Mouse (Mus musculus) heart, postnatal 36 days (tissue): ENCODE results near the gene Cds1. TPM values are rescaled to one million over a fixed set of nuclear protein-coding genes. Genes with fewer than 3 reads are reported as not detected.

Experiments
- DNase-seq, 2 experiments: peaks; one replicate each; pipeline ENCODE4 v3.0.0; 2021 to 2022
- intact Hi-C: fragments of 180-260 bp; cut with DNase I; formaldehyde crosslinking; loops from one replicate; pipeline ENCODE4 v1.15.1; 2025
- total RNA-seq, 2 experiments: library from RNA; stranded (reverse); gene quantifications; 2 replicates each; pipeline ENCODE4 v1.2.3; 2021

Gene Cds1
- 10 to 100 TPM; 11.7 to 17.7 TPM for total RNA-seq

GRCm38 (mm10) chr5:101764554-101765347 lies at the start of gene Cds1:
Cds1 (plus strand) TSS chr5:101765130.
- peak; percentile 75 to 78 for DNase-seq
- intact Hi-C loops = no loop called here

GRCm38 (mm10) chr5:101724216-101724615 lies 40.7 kb upstream of the Cds1 start:
- no peak for DNase-seq
- intact Hi-C loops = no loop called here

- intact Hi-C loops = no loop called here
- DNase-seq = no peak
Measured at GRCm38 (mm10) chr5:101724756-101725155, 40.2 kb upstream of the Cds1 start.

GRCm38 (mm10) chr5:101725703-101726102 lies 39.2 kb upstream of the Cds1 start:
- DNase-seq = no peak

GRCm38 (mm10) chr5:101726371-101726770 lies 38.6 kb upstream of the Cds1 start:
- DNase-seq = no peak
- intact Hi-C loops = no loop called here

More at GRCm38 (mm10) chr5:101725703-101726102, 39.2 kb upstream of the Cds1 start:
- intact Hi-C loops = no loop called here

- no peak for DNase-seq
- intact Hi-C loops = no loop called here
Measured at GRCm38 (mm10) chr5:101728304-101728905, 36.5 kb upstream of the Cds1 start.

- no peak for DNase-seq
- intact Hi-C loops = no loop called here
Measured at GRCm38 (mm10) chr5:101737341-101737740, 27.6 kb upstream of the Cds1 start.

GRCm38 (mm10) chr5:101740471-101741223 lies 24.3 kb upstream of the Cds1 start:
- DNase-seq = no peak
- intact Hi-C loops = no loop called here

GRCm38 (mm10) chr5:101741224-101741591 lies 23.7 kb upstream of the Cds1 start:
- no peak for DNase-seq
- intact Hi-C loops = no loop called here

GRCm38 (mm10) chr5:101742014-101742413 lies 22.9 kb upstream of the Cds1 start:
- no peak for DNase-seq
- intact Hi-C loops = no loop called here

GRCm38 (mm10) chr5:101742425-101742824 lies 22.5 kb upstream of the Cds1 start:
- intact Hi-C loops = no loop called here
- DNase-seq = no peak

GRCm38 (mm10) chr5:101744886-101745285 lies 20.0 kb upstream of the Cds1 start:
- no peak for DNase-seq
- intact Hi-C loops = no loop called here

GRCm38 (mm10) chr5:101753680-101754079 lies 11.2 kb upstream of the Cds1 start:
- no peak for DNase-seq
- intact Hi-C loops = no loop called here

- intact Hi-C loops = no loop called here
Measured at GRCm38 (mm10) chr5:101757669-101758068, 7.3 kb upstream of the Cds1 start.

GRCm38 (mm10) chr5:101761685-101762084 lies 3.2 kb upstream of the Cds1 start:
- intact Hi-C loops = no loop called here
- no peak for DNase-seq

More at GRCm38 (mm10) chr5:101757669-101758068, 7.3 kb upstream of the Cds1 start:
- no peak for DNase-seq

GRCm38 (mm10) chr5:101763571-101763970 lies 1.4 kb upstream of the Cds1 start:
- intact Hi-C loops = no loop called here
- DNase-seq = no peak

GRCm38 (mm10) chr5:101765390-101765901 lies 516 bp downstream of the Cds1 start:
- intact Hi-C loops = no loop called here
- DNase-seq = peak in 1 of 2 experiments; percentile 35

- DNase-seq = peak; percentile 9 to 15
- intact Hi-C loops = no loop called here
Measured at GRCm38 (mm10) chr5:101766248-101766647, 1.3 kb downstream of the Cds1 start.

GRCm38 (mm10) chr5:101767086-101767485 lies 2.2 kb downstream of the Cds1 start:
- intact Hi-C loops = no loop called here

GRCm38 (mm10) chr5:101767486-101767885 lies 2.6 kb downstream of the Cds1 start:
- DNase-seq = no peak
- intact Hi-C loops = no loop called here

More at GRCm38 (mm10) chr5:101767086-101767485, 2.2 kb downstream of the Cds1 start:
- no peak for DNase-seq

- intact Hi-C loops = no loop called here
- no peak for DNase-seq
Measured at GRCm38 (mm10) chr5:101768558-101768957, 3.6 kb downstream of the Cds1 start.
